Mouse (Mus musculus) cerebellum, adult 2 months (tissue): ENCODE measurements around the gene Aff3. TPM values are rescaled to one million over a fixed set of nuclear protein-coding genes. Genes with fewer than 3 reads are reported as not detected.

Source experiments
- DNase-seq, 2 experiments: peaks; one replicate each; pipeline ENCODE4 v3.0.0; 2021
- H3K27ac ChIP-seq: fragments of 200-500 bp; 2 replicates; pipeline ENCODE4 v1.5.1; 2012; ENCODE audit warnings: low read length, control low read depth, inconsistent platforms; ENCODE audit not compliant: insufficient read depth
- H3K27me3 ChIP-seq: fragments of 200-500 bp; 2 replicates; pipeline ENCODE4 v1.6.1; 2012; ENCODE audit warnings: inconsistent platforms, mild to moderate bottlenecking, low read length, moderate library complexity; ENCODE audit not compliant: control insufficient read depth, insufficient read depth
- H3K4me1 ChIP-seq: fragments of 200-500 bp; 2 replicates; pipeline ENCODE4 v1.6.1; 2011; ENCODE audit warnings: low read length; ENCODE audit not compliant: control insufficient read depth, insufficient read depth
- H3K4me3 ChIP-seq: fragments of 200-500 bp; replicated peaks from 2 replicates; pipeline ENCODE3; 2011; ENCODE audit warnings: mild to moderate bottlenecking, low read depth, low read length, control low read depth; ENCODE audit not compliant: insufficient read depth
- CTCF ChIP-seq: fragments of 200-500 bp; IDR thresholded peaks from 2 replicates; pipeline ENCODE4 v1.5.1; 2011; ENCODE audit warnings: low read depth, mild to moderate bottlenecking, control low read depth, low read length, moderate library complexity, borderline replicate concordance; ENCODE audit not compliant: insufficient read depth
- POLR2A ChIP-seq: fragments of 200-500 bp; IDR thresholded peaks from 2 replicates; pipeline ENCODE4 v1.6.1; 2011; ENCODE audit warnings: low read length, control low read depth, borderline replicate concordance; ENCODE audit not compliant: insufficient read depth
- WGBS: fragments of 180-500 bp; shearing (Covaris S2); methylation state at CpG from one replicate; pipeline ENCODE4 v1.1.7; 2018; 5-methylcytosine and 5-hydroxymethylcytosine counted together
- polyA plus RNA-seq: library from polyadenylated mRNA; depleted of rRNA; stranded (reverse); fragments of >200 nt; gene quantifications from 2 replicates; pipeline ENCODE4 v1.2.3, GENCODE M21; 2012; rRNA removed

The Aff3 gene
- 18.8 and 19.8 TPM in 2 replicates for polyA plus RNA-seq

- Histone ChIP-seq H3K4me1 (no peaks in the 10 kb centered on the region), H3K4me3 (no peak within 1 kb of the TSS), H3K27me3 (no peaks in the 10 kb centered on the region), H3K27ac (no peak within 1 kb of the TSS)
- TF ChIP-seq POLR2A: no peak
- TF ChIP-seq CTCF: no peak
- WGBS: 95% methylated on average over 13 of the region's 13 CpGs
- no peak for DNase-seq
Measured at GRCm38 (mm10) chr1:38664777-38665176, at the start of gene Aff3. Aff3 (minus strand) TSS chr1:38664955.

- TF ChIP-seq POLR2A: no peak
- no peak for TF ChIP-seq CTCF
- no peak for DNase-seq
- Histone ChIP-seq H3K27me3 (no peaks in the 10 kb centered on the region), H3K27ac (no peak overlapping the region), H3K4me1 (no peaks in the 10 kb centered on the region), H3K4me3 (no peak overlapping the region)
- 84% methylated on average over 6 of the region's 6 CpGs for WGBS
Measured at GRCm38 (mm10) chr1:38700646-38701045, 35.9 kb upstream of the Aff3 start.

DNA sequence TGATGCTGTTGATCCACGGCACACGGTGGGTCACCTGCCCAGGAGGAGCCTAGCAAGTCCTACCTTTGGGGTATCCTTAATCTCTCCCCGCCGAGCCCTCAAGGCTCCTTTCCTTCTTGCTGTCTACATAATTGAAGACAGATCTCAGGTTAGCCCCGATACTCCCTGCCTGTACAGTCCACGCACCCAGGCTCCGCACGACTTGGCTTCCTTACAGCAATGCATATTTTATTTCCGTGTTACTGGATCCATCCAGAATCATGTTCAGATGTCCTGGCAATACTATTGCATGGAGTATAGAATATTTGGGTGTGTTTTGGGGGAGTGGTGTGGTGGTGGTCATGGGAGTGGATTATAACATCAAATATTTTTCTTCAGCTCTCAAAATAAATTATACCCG is 34.5 kb upstream of the Aff3 start:
- Histone ChIP-seq H3K27ac (no peak overlapping the region), H3K4me3 (no peak overlapping the region), H3K27me3 (no peaks in the 10 kb centered on the region), H3K4me1 (no peaks in the 10 kb centered on the region)
- DNase-seq: no peak
- WGBS: 95% methylated on average over 10 of the region's 10 CpGs
- TF ChIP-seq CTCF (no peak), POLR2A (no peak)

DNA sequence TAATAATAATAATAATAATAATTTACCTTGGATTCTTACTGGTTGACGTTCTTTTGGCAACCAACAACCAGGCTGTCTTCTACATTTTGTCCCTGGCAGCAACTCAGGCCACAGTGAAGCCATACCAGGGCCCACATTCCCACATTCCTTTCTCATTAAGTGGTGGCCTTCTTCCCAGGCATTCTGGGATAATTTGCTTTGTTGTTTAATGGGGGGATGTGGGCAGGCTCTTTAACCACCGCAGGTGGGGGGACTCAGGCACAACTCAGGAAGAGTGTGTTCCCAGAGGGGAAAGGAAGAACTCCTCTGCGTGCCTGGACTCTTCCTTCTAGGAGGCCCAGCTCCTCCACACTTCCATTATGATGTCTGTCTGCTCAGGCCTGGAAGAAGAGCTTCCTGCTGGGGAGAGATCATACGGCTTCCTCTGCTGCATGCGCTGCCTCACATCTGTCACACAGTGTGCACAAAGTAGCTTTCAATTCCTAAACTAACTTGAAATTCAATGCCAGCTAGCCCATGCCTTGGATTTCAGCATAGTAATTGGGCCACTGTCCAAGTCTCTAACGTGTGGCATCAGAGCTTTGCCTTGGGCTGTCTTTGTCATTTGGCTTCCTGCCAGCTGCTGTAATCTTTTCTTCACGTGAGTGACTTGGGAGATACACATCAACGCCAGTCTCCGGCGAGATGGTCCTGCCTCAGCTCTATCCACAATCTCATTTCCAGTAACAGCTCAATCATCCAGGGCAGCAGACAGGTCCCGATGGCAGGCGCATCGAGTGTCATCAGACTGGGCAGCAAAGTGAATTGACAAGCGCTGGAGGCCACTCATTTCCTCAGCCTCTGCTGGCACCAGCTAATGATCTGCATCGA is 31.3 kb upstream of the Aff3 start:
- 46% methylated on average over 15 of the region's 15 CpGs for WGBS
- Histone ChIP-seq H3K4me1 (peaks cover 4% of the 10 kb centered on the region), H3K27me3 (no peaks in the 10 kb centered on the region), H3K27ac (no peak overlapping the region), H3K4me3 (no peak overlapping the region)
- no peak for DNase-seq
- TF ChIP-seq POLR2A (no peak), CTCF (no peak)

DNA sequence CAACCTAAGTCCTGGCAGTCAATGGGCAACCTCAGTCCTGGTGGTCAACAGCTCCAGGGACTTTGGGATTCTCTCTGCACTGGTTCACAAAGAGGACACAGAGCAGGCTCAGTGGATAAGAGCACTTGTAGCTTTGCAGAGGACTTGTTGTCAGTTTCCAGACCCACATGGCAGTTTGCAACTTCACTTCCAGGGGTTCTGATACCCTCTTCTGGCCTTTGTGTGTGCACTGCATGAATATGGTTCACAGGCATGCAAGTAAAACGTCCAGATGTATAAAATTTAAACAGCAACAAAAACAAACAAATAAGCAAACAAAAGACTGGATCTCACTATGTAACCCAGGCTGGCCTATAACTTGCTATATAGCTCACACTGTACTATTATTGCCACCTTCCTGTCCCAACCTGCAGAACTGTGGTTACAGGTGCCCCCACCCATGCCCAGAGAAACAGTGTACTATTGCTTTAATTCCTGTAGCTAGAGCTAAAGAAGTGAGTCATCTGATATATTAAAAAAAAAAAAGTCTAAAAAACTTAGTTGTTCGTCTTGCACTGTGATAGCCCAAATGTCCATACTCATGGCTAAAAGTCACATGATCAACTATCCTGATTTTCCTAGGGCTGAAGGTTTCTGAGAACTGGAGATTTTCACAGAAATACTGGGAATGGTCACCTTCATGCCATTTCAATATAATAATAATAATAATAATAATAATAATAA is 30.5 kb upstream of the Aff3 start:
- Histone ChIP-seq H3K4me3 (no peak overlapping the region), H3K4me1 (peaks cover 12% of the 10 kb centered on the region), H3K27me3 (no peaks in the 10 kb centered on the region), H3K27ac (no peak overlapping the region)
- TF ChIP-seq CTCF (no peak), POLR2A (no peak)
- DNase-seq: no peak
- 93% methylated on average over 2 of the region's 2 CpGs for WGBS

DNA sequence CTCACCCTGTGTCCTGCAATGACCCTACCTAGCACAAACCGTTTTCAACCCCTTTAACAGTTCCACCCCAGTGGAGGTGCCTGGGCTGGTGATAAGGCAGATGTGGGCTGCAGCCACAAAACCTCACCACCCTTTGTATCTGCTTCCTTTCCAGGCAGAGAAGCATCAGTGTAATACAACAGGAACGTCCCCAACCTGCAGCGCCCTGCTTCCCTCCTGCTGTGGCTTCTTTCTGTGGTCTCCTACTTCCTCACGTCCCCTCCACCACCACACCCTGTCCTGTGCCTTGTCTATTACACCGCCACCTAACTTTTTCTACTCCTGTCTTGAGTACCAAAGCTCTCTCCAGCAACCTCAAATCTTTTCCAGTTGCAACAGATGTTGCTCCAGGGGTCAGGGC is 29.4 kb upstream of the Aff3 start:
- 82% methylated on average over 5 of the region's 5 CpGs for whole genome bisulfite sequencing
- Histone ChIP-seq H3K4me1 (peaks cover 19% of the 10 kb centered on the region), H3K27ac (no peak overlapping the region), H3K27me3 (no peaks in the 10 kb centered on the region), H3K4me3 (no peak overlapping the region)
- no peak for DNase-seq
- TF ChIP-seq CTCF: no peak

- DNase-seq: peak; percentile 51 to 79
- H3K27me3 ChIP-seq: no peaks in the 10 kb centered on the region
- no peak for TF ChIP-seq POLR2A
- TF ChIP-seq CTCF: no peak
- H3K4me3 ChIP-seq: no peak overlapping the region
- H3K4me1 ChIP-seq: peaks cover 23% of the 10 kb centered on the region
- WGBS: 17% methylated on average over 6 of the region's 6 CpGs
- H3K27ac ChIP-seq: no peak overlapping the region
Measured at GRCm38 (mm10) chr1:38690471-38690870, 25.7 kb upstream of the Aff3 start.

GRCm38 (mm10) chr1:38688216-38688615 is 23.5 kb upstream of the Aff3 start:
- WGBS: 96% methylated on average over 5 of the region's 5 CpGs
- TF ChIP-seq POLR2A (no peak), CTCF (no peak)
- DNase-seq: no peak
- H3K4me1 ChIP-seq: peaks cover 23% of the 10 kb centered on the region
- H3K27ac ChIP-seq: no peak overlapping the region
- H3K27me3 ChIP-seq: no peaks in the 10 kb centered on the region
- no peak overlapping the region for H3K4me3 ChIP-seq

DNA sequence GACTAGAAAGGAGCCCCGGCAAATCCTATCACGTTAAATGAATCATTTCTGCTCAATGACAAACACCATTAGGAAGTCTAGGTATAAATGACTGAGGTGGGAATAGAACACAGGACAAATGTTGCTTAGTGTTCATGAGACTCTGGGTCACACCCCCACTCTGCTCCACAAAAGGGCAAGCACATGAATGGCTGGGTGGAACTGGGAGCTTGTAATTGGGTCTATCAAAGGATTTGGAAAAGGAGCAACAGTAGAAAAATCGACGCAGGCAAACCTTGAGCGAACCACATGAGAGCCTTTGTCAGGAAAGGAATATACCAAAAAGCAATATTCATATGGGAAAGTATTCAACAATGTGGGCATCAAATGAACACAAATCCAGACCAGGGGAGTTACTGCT is 21.0 kb upstream of the Aff3 start:
- Histone ChIP-seq H3K4me3 (no peak overlapping the region), H3K27ac (no peak overlapping the region), H3K27me3 (no peaks in the 10 kb centered on the region), H3K4me1 (peaks cover 16% of the 10 kb centered on the region)
- WGBS: 94% methylated on average over 5 of the region's 5 CpGs
- no peak for TF ChIP-seq POLR2A
- no peak for TF ChIP-seq CTCF
- DNase-seq: no peak
